Mouse (Mus musculus) CH12.LX (cell line): ENCODE data around the gene Lcor.
A peak's percentile ranks its signal among the peaks of the same experiment; 100 is the strongest.

Experiments used
- CTCF ChIP-seq, 2 experiments: IDR thresholded peaks in 1 of 2; conservative IDR thresholded peaks in 1 of 2; 2 replicates each; pipeline ENCODE4 v1.5.1; 2011 to 2012; ENCODE audit warnings: low read depth in 2 of 2, low read length in 2 of 2, improper control_type of control experiment in 1 of 2, inconsistent platforms in 1 of 2, mild to moderate bottlenecking in 1 of 2, moderate library complexity in 1 of 2
- E2F4 ChIP-seq: IDR thresholded peaks from 2 replicates; pipeline ENCODE4 v1.6.1; 2011; ENCODE audit warnings: low read depth, low read length, improper control_type of control experiment; ENCODE audit not compliant: insufficient replicate concordance
- EP300 ChIP-seq: IDR thresholded peaks from 2 replicates; pipeline ENCODE4 v1.6.1; 2011; ENCODE audit warnings: low read length, improper control_type of control experiment
- ETS1 ChIP-seq: conservative IDR thresholded peaks from 2 replicates; pipeline ENCODE4 v1.6.1; 2012; ENCODE audit warnings: low read depth, mild to moderate bottlenecking, inconsistent platforms, low read length, improper control_type of control experiment, moderate library complexity
- GABPA ChIP-seq: IDR thresholded peaks from 2 replicates; pipeline ENCODE4 v1.6.1; 2012; ENCODE audit warnings: low read depth, low read length, improper control_type of control experiment, inconsistent platforms; ENCODE audit not compliant: insufficient replicate concordance
- HCFC1 ChIP-seq: IDR thresholded peaks from 2 replicates; pipeline ENCODE4 v1.6.1; 2012; ENCODE audit warnings: low read depth, mild to moderate bottlenecking, inconsistent platforms, low read length, improper control_type of control experiment
- JUND ChIP-seq: conservative IDR thresholded peaks from 2 replicates; pipeline ENCODE4 v1.6.1; 2011; ENCODE audit warnings: low read depth, low read length, improper control_type of control experiment
- MAZ ChIP-seq: IDR thresholded peaks from 2 replicates; pipeline ENCODE4 v1.6.1; 2012; ENCODE audit warnings: low read depth, mild to moderate bottlenecking, inconsistent platforms, low read length, improper control_type of control experiment, moderate library complexity
- POLR2A ChIP-seq: IDR thresholded peaks from 2 replicates; pipeline ENCODE4 v1.6.1; 2011; ENCODE audit warnings: low read depth, mild to moderate bottlenecking, improper control_type of control experiment, low read length
- POLR2AphosphoS2 ChIP-seq: IDR thresholded peaks from 2 replicates; pipeline ENCODE4 v1.6.1; 2011; ENCODE audit warnings: low read depth, low read length, improper control_type of control experiment
- SIN3A ChIP-seq: IDR thresholded peaks from 2 replicates; pipeline ENCODE4 v1.6.1; 2012; ENCODE audit warnings: low read length, improper control_type of control experiment, inconsistent platforms
- SMC3 ChIP-seq: IDR thresholded peaks from 2 replicates; pipeline ENCODE4 v1.6.1; 2011; ENCODE audit warnings: low read depth, low read length, improper control_type of control experiment
- ZMIZ1 ChIP-seq: IDR thresholded peaks from 2 replicates; pipeline ENCODE4 v1.6.1; 2012; ENCODE audit warnings: low read depth, mild to moderate bottlenecking, inconsistent platforms, low read length, improper control_type of control experiment
- ZNF384 ChIP-seq: IDR thresholded peaks from 2 replicates; pipeline ENCODE4 v1.6.1; 2012; ENCODE audit warnings: low read depth, low read length, improper control_type of control experiment, inconsistent platforms

DNA sequence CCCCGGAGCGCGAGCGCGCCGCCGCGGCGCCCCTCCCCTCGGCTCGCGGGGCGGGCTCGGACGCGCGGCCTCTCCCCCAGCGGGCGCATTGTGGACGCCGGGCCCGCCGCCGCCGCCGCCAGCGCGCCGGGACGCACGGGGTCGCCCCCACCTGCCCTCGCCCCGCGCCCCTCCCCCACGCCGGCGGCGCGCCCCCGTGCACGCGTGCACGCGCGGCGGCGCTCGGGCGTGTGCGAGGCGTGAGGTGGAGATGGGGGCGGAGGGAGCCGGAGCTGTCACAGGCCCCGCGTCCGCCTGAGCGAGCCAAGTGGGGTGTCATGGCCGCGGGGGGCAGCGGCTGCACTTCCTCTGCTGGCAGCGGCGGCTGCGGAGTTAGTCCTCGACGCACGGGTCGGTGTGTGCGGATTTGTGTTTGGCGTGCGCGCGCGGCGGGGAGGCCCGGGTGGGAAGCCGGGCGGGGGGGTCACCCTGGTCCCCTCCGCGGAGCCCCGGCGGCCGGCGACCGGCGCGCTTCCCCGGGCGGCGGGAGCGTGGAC, 540 bp downstream of the Lcor start:
- no peak for TF ChIP-seq CTCF (conservative IDR thresholded peaks at IDR 0.05 in 1 of 2, IDR thresholded peaks at IDR 0.05 in 1 of 2; ENCODE audit: low read depth in 2 of 2, low read length in 2 of 2)
- 0 out of 2 replicates have a peak, but pooled peaks have one; percentile 13 for TF ChIP-seq SIN3A
- no peak for TF ChIP-seq E2F4
- TF ChIP-seq MAZ: no peak
- no peak for TF ChIP-seq JUND
- TF ChIP-seq HCFC1: no peak
- no peak for TF ChIP-seq EP300
- no peak for TF ChIP-seq ZNF384
- TF ChIP-seq POLR2AphosphoS2: no peak
- no peak for TF ChIP-seq POLR2A
- TF ChIP-seq ETS1: no peak
- TF ChIP-seq GABPA: no peak
- no peak for TF ChIP-seq SMC3
- no peak for TF ChIP-seq ZMIZ1
